Mouse (Mus musculus) kidney, postnatal 14 days (tissue): ENCODE measurements around the gene She.
"Not testable (repeated sequence)": the region's sequence is repeated elsewhere in the genome, so short reads cannot be mapped to it uniquely, and the experiment has no call there.

Experiments used
- DNase-seq: peaks from one replicate; pipeline ENCODE4 v3.0.0; 2022; ENCODE audit warnings: mixed read lengths

She gene

GRCm38 (mm10) chr3:89830815-89831591 is at the start of gene She:
Gene She (plus strand): TSS chr3:89831370.
- DNase-seq, result peak; percentile 69

DNA sequence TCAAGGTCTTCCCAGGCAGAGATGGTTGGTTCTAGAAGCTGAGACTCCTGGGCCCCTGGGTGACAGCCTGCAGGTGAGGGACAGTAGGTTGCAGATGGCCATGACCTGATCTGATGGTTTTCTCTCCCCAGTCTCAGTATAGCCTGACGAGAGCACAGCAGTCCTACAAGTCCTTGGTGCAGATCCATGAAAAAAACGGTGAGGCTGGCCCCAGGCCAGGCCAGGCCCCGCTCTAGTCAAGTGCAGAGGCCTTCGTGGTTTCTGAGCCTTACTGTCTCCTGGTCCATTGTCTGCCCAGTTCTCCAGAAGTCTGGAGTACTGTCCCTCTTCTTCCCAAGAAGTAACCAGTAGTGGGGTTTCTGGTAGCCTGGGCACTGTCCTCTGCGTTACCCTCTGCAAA is 49.5 kb upstream of the She start:
- no peak for DNase-seq

GRCm38 (mm10) chr3:89784991-89785753 is 46.0 kb upstream of the She start:
- DNase-seq, result peak; percentile 88

DNA sequence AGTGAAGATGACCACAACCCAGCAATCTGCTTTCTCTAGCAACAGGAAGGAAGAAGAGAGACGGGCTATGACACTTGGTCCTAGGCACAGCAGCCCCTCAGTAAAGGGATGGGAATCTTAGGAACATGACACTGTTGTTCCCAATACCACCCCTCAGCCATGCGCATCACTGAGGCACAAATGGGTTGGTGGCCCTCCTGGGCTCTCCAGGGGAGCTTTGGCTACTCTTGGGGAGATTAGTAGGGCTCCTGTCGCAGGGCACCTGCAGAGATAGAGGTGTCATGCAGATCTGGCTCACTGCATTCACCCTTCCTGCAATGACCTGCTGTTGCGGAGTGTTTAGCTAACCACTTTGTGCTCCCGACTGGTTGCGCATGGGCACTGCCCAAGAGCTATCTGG is 44.9 kb upstream of the She start:
- DNase-seq, result no peak

- DNase-seq, result no peak
Measured at GRCm38 (mm10) chr3:89788680-89789352, 42.4 kb upstream of the She start.

GRCm38 (mm10) chr3:89794616-89795015 is 36.6 kb upstream of the She start:
- no peak for DNase-seq

GRCm38 (mm10) chr3:89795746-89796145 is 35.4 kb upstream of the She start:
- DNase-seq, result no peak

- no peak for DNase-seq
Measured at GRCm38 (mm10) chr3:89796358-89796757, 34.8 kb upstream of the She start.

GRCm38 (mm10) chr3:89798518-89798917 is 32.7 kb upstream of the She start:
- DNase-seq, result no peak

DNA sequence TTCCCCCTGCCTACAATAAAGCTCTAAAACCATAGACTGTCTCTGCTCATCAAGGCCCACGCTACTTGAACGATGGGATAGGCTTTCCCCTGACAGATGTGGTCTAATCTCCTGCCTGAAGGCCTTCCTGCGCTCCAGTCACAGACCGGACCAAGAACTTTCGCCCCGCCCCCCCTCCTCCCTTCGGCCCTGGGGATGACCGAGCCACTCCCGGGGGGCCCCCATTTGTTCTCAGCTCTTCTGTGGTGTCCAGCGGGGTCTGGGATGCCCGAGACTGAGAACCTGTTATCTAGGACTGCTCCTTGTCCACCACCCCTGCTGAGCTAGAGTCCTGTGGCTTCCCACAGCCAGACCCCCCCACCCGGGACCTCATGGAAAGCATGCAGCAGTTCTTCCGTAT is 31.7 kb upstream of the She start:
- DNase-seq, result no peak

- not testable (repeated sequence) for DNase-seq
Measured at GRCm38 (mm10) chr3:89800078-89800477, 31.1 kb upstream of the She start.

GRCm38 (mm10) chr3:89800774-89801506 is 30.2 kb upstream of the She start:
- no peak for DNase-seq

GRCm38 (mm10) chr3:89801507-89801847 is 29.7 kb upstream of the She start:
- DNase-seq, result peak; percentile 50

DNA sequence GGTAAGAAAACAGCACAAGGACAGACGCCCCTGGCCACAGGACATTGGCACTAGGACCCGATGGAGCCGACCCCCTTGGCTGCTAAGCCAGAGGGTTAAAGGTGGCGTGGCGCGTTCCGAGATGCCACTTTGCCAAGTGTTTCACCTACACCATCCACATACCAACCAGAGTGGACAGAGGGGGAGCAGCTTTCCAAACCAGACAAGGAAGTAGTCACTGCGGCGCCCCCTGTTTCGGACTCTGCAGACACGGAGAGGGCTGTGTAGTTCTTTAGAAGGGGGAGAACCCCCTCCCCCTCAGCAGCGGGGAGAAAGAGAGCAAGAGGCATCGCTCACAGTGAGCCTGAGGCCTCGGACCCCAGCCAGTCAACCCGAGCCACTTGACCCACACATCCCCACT is 28.3 kb upstream of the She start:
- DNase-seq, result no peak

DNA sequence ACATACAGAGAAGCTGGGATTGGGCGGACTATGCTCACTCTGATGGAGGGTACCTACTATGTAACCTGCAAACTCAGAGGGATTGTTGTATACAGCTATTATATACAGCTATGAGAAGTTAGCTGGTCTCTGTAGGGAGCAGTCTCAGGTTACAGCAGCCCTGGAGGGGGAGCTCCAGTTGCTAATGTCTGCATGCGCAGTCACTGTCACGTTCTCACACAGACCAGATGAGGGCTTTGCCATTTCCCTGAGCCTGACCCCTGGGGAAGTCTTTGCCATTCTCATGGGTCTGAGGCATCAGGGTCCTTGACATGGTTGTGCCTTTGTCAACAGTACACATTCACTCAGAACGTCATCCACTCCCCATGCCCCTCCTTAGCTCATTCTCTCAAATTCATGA is 26.0 kb upstream of the She start:
- no peak for DNase-seq

DNA sequence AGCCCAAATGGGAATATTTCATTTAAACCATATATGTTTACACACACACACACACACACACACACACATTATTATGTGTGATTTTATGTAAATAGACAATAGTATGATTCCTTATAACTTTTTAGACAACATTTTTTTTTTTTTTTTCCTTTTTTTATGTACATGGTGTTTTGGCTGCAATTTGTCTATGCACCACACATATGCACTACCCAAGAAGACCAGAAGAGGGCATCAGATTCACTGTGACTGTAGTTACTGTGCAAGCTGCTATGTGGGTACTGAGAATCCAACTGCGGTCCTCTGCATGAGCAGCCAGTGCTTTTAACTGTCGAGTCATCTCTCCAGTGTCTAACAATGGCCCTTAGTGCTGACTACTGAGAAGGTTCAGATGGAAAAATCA is 24.4 kb upstream of the She start:
- no peak for DNase-seq

DNA sequence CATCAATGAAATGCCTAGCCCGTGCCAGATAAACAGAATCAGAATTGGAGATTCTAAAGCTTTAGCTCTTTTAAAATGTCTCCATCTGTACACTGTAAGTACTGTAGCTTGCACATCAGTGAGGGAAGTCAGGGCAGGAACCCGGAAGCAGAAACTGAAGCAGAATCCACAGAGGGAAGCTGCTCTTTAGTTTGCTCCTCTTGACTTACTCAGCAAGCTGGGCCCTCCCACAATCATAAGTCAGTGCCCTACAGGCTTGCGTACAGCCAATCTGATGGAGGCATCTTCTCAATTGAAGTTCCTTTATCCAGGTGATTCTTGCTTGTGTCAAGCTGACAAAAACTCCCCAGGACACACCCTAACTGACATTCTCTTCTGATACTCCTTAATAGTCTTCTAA is 24.0 kb upstream of the She start:
- no peak for DNase-seq

- DNase-seq, result no peak
Measured at GRCm38 (mm10) chr3:89807881-89808280, 23.3 kb upstream of the She start.

DNA sequence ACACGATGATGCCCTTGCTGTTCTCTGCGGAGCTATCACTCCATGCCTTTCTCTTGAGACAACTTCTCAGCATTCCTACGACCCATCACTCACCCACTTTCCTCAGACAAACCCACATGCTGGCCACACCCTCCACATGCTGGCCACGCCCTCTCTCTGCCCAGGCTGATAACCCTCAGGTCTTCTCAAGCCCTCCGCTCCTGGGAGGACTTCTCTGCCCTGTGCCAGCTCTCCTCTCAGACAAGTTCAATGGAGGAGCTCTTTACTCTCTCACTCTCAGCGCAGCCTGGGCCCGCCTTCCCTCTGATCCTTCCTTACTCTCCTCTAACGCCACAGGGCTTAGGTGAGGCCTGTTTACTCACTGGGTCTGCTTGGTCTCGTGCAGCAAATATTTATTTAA is 22.5 kb upstream of the She start:
- no peak for DNase-seq

DNA sequence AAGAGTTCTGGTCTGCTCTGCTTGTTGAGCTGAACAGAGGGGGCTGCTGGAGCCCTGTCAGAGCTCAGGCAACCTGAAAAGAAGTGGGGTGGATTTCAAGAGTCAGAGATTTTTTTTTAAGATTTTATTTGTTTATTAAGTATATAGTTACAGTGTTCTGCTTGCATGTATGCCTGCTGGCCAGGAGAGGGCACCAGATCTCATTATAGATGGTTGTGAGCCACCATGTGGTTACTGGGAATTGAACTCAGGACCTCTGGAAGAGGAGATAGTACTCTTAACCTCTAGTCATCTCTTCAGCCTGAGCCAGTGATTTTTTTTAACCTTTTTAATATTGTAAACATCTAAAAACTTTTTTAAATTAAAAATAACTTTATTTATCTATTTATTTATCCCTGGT is 20.3 kb upstream of the She start:
- DNase-seq, result no peak

GRCm38 (mm10) chr3:89812166-89812565 is 19.0 kb upstream of the She start:
- DNase-seq, result no peak

GRCm38 (mm10) chr3:89814051-89814450 is 17.1 kb upstream of the She start:
- no peak for DNase-seq

GRCm38 (mm10) chr3:89817056-89817455 is 14.1 kb upstream of the She start:
- DNase-seq, result peak; percentile 45
